Mouse (Mus musculus): ENCODE results near the gene Vps37b.

- TF ChIP-seq POLR2A (IDR thresholded peaks at IDR 0.05; ENCODE audit: borderline replicate concordance, insufficient read depth, low read length): no peak
- no peak for TF ChIP-seq CTCF (IDR thresholded peaks at IDR 0.05; ENCODE audit: borderline replicate concordance, insufficient read depth, low read depth, low read length)
Observed at GRCm38 (mm10) chr5:124077856-124078460, 45.9 kb upstream of the Vps37b start.
